Mouse (Mus musculus) C2C12 (cell line): Measurements from ENCODE around the gene Wwox.

ENCODE experiments used
- CEBPB ChIP-seq: IDR thresholded peaks from one replicate; pipeline ENCODE4 v1.6.1; 2011; ENCODE audit warnings: low read depth, mild to moderate bottlenecking, control low read depth, moderate library complexity
- CTCF ChIP-seq: IDR thresholded peaks from one replicate; pipeline ENCODE4 v1.5.1; 2011; ENCODE audit not compliant: control insufficient read depth, insufficient read depth, insufficient read length
- MYOD1 ChIP-seq: IDR thresholded peaks from one replicate; pipeline ENCODE4 v1.6.1; 2011; ENCODE audit warnings: low read depth; ENCODE audit not compliant: control insufficient read depth, insufficient read length
- MYOG ChIP-seq: IDR thresholded peaks from one replicate; pipeline ENCODE4 v1.6.1; 2011; ENCODE audit not compliant: control insufficient read depth, insufficient read length; ENCODE audit errors: extremely low read depth

- no peak for TF ChIP-seq CTCF
- TF ChIP-seq MYOG: no peak
- TF ChIP-seq MYOD1: no peak
- TF ChIP-seq CEBPB: no peak
These were observed 83.6 kb downstream of the Wwox start for GRCm38 (mm10) chr8:114523061-114523460.
